In genomic region chr12:116047440-116048377, GRCm38 (mm10) we compare ENCODE assay signal across 8 mouse cellular contexts. TPM values are rescaled to one million over a fixed set of nuclear protein-coding genes. Genes with fewer than 3 reads are reported as not detected.
DNase-seq lines count a peak whose midpoint lies in the region; ATAC-seq lines count a peak whose summit lies in the region.

Zfp386 (plus strand) TSS chr12:116047724.

- peak; percentile 98 for ATAC-seq in inflammation-experienced regulatory T-cells, adult 6 months
- ATAC-seq in megakaryocyte-erythroid progenitor cell, adult 5-6 weeks (replicated peaks; ENCODE audit: low FRiP score, low TSS enrichment, poor library complexity, severe bottlenecking), result peak; percentile 99

- intact Hi-C loops in gastrocnemius, postnatal 14 days (cut with DNase I; ENCODE audit: low total_unique reads), result no loop called here
- intact Hi-C loops in left cerebral cortex, postnatal 10 days (cut with DNase I), result no loop called here

- DNase-seq in adrenal gland, adult (ENCODE audit: inconsistent age in 2 of 2, low spot score in 1 of 2), result peak; percentile 97 to 100
- DNase-seq in embryo, embryonic 10.5 days (ENCODE audit: low spot score), result peak; percentile 100
- DNase-seq in gastrocnemius, postnatal 14 days, result peak; percentile 97
- peak; percentile 99 for DNase-seq in left cerebral cortex, postnatal 10 days (ENCODE audit: extremely low spot score in 1 of 2, low spot score in 2 of 2)
- DNase-seq in right cerebral cortex, postnatal 25 days, result peak; percentile 96
- peak; percentile 94 to 99 for DNase-seq in urinary bladder, postnatal 4 days (ENCODE audit: low spot score in 2 of 2)

RNA-seq across cellular contexts. Expression of gene Zfp386, which starts in this region (rescaled TPM):
- total RNA-seq in gastrocnemius, postnatal 14 days (2021), result 10 to 100 TPM; 23.0 to 23.4 TPM
- 10 to 100 TPM; 45.2 to 60.0 (median 50.7) TPM for polyA plus RNA-seq in inflammation-experienced regulatory T-cells, adult 6 months (2017; shearing (Covaris generic))
- 10 to 100 TPM; 40.4 to 40.8 TPM for total RNA-seq in left cerebral cortex, postnatal 10 days (2021)
- total RNA-seq in megakaryocyte-erythroid progenitor cell, adult 5-6 weeks (2014; fragmentation: Nextera tagmentation), result 30.0 and 37.5 TPM in 2 replicates
- 19.3 and 30.9 TPM in 2 replicates for total RNA-seq in megakaryocyte-erythroid progenitor cell, adult 5-6 weeks (2017)

Comparison
In these comparisons a context has a peak if more than half of its experiments do, and no peak if none do; other contexts are left out.
1. Peak in every context shown above with its lines: DNase-seq and ATAC-seq.